Mouse (Mus musculus) fat pad, adult 2 months (tissue): ENCODE measurements around the gene Pdzrn3.

ENCODE experiments used
- DNase-seq: peaks from one replicate; pipeline ENCODE4 v3.0.0-alpha.2; 2011; ENCODE audit warnings: low read depth, low spot score; ENCODE audit errors: extremely low read depth

Pdzrn3 gene

GRCm38 (mm10) chr6:101263544-101263943 lies 114.2 kb downstream of the Pdzrn3 start:
- no peak for DNase-seq

GRCm38 (mm10) chr6:101261513-101261912 lies 116.2 kb downstream of the Pdzrn3 start:
- no peak for DNase-seq

- no peak for DNase-seq
Measured at GRCm38 (mm10) chr6:101259411-101259810, 118.3 kb downstream of the Pdzrn3 start.

GRCm38 (mm10) chr6:101257418-101257817 lies 120.3 kb downstream of the Pdzrn3 start:
- no peak for DNase-seq

- no peak for DNase-seq
Measured at GRCm38 (mm10) chr6:101254652-101255051, 123.0 kb downstream of the Pdzrn3 start.

GRCm38 (mm10) chr6:101251916-101252603 lies 125.6 kb downstream of the Pdzrn3 start:
- no peak for DNase-seq

- DNase-seq: no peak
Measured at GRCm38 (mm10) chr6:101251160-101251559, 126.5 kb downstream of the Pdzrn3 start.

- no peak for DNase-seq
Measured at GRCm38 (mm10) chr6:101246137-101246536, 131.6 kb downstream of the Pdzrn3 start.

- DNase-seq: no peak
Measured at GRCm38 (mm10) chr6:101244355-101244754, 133.3 kb downstream of the Pdzrn3 start.

GRCm38 (mm10) chr6:101243189-101243815 lies 134.4 kb downstream of the Pdzrn3 start:
- DNase-seq: no peak

GRCm38 (mm10) chr6:101236641-101237246 lies 141.0 kb downstream of the Pdzrn3 start:
- DNase-seq: no peak

GRCm38 (mm10) chr6:101236230-101236629 lies 141.5 kb downstream of the Pdzrn3 start:
- no peak for DNase-seq

GRCm38 (mm10) chr6:101234349-101234748 lies 143.3 kb downstream of the Pdzrn3 start:
- DNase-seq: no peak

GRCm38 (mm10) chr6:101233680-101234079 lies 144.0 kb downstream of the Pdzrn3 start:
- no peak for DNase-seq

- DNase-seq: no peak
Measured at GRCm38 (mm10) chr6:101227294-101227855, 150.3 kb downstream of the Pdzrn3 start.

- DNase-seq: no peak
Measured at GRCm38 (mm10) chr6:101220307-101220706, 157.4 kb downstream of the Pdzrn3 start.

- DNase-seq: peak; percentile 54
Measured at GRCm38 (mm10) chr6:101219004-101219403, 158.7 kb downstream of the Pdzrn3 start.

GRCm38 (mm10) chr6:101218197-101218596 lies 159.5 kb downstream of the Pdzrn3 start:
- DNase-seq: no peak

- DNase-seq: no peak
Measured at GRCm38 (mm10) chr6:101217756-101218155, 159.9 kb downstream of the Pdzrn3 start.

- no peak for DNase-seq
Measured at GRCm38 (mm10) chr6:101215436-101215791, 162.3 kb downstream of the Pdzrn3 start.

- DNase-seq: no peak
Measured at GRCm38 (mm10) chr6:101214734-101215435, 162.8 kb downstream of the Pdzrn3 start.
